Mouse (Mus musculus): ENCODE measurements around the gene Pon3.

DNA sequence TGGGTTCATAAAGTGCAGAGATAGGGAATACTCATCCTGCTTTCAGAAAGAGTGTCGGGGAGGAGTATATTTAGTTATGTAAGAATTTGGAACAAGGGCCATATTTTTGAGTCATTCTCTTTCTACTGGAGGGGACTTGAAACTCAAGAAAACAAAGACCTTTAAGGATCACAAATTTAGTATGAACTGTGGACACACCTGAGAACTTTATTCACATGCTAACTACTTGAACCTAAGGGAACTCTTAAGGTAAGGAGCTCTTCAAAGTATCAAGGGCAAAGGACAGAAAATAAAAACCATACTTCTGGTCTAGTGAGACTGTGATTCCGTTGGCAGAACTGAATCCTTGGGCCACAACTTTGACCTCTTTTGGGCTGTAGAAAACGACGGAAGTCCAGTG, 24.1 kb downstream of the Pon3 start:
- TF ChIP-seq POLR2A (IDR thresholded peaks at IDR 0.05; ENCODE audit: low read depth, low read length) (no peak), CTCF (conservative IDR thresholded peaks at IDR 0.05; ENCODE audit: insufficient read depth, insufficient read length, low read depth, low read length) (no peak)

Measured in kidney, adult 2 months (tissue).